Mouse (Mus musculus) left cerebral cortex, adult 8-10 months (tissue): ENCODE results near the gene Fbxo5. TPM values are rescaled to one million over a fixed set of nuclear protein-coding genes. Genes with fewer than 3 reads are reported as not detected.

Experiments used
- DNase-seq, 2 experiments: peaks; one replicate each; pipeline ENCODE4 v3.0.0; 2022; ENCODE audit warnings: low spot score in 2 of 2
- total RNA-seq, 4 experiments: library from RNA; stranded (reverse); gene quantifications; 2 replicates each; pipeline ENCODE4 v1.2.4; 2022

Fbxo5 gene
- 1 to 10 TPM; 1.1 to 2.3 (median 1.4) TPM for total RNA-seq

DNA sequence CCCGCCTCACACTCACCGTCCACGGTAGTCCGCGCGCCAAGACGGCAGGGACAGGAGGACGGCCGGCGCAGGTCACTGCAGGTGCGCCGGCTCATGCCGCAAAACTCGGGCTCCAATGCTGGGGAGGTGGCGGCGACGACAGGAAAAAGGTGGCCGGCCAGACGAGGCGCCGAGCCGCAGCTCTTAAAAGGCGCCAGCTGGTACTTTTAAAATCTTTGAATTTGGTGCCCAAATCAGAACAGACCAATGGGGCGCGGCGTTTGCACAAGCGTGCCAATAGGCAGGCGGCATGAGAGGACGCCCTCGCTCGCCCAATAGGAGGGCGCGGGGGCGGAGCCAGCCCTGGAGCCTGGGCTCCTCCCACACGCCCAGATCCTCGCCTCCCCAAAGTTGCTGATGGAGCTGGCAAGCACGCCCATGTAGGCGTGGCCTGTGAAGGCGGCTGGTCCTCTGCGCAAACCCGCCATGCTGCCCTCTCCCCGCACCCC lies at the start of gene Fbxo5:
Gene Fbxo5, minus strand, starts transcription at position 358 of the 488 bp plus-strand sequence.
- peak; percentile 88 to 100 for DNase-seq

DNA sequence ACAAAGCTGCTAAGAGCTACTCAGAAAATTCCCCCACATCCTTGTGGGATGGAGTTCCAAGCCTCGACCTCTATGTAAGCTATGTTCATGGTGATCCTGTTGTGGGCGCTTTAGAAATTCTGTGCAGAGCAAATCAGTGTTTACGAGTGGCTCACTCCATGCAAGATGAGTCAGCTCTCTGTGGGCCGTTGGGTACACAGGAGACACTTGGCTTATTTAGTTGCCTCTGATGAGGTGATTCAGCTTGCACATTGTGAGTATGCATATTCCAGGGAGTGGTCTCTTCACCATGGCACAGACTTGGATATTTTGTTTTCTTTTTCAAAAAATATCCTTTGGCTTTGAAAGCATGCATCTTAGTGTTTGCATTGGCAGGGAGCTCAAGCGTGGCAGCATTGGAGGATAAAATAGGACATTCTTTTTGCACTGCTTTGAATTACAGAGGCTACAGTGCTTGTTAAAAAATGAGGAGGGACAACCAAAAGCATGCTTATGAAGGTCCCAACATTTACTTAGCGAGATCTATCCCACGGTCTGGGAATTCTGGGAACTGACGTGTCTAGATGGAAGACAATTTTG lies 48.0 kb upstream of the Fbxo5 start:
- peak in 1 of 2 experiments; percentile 56 for DNase-seq

DNA sequence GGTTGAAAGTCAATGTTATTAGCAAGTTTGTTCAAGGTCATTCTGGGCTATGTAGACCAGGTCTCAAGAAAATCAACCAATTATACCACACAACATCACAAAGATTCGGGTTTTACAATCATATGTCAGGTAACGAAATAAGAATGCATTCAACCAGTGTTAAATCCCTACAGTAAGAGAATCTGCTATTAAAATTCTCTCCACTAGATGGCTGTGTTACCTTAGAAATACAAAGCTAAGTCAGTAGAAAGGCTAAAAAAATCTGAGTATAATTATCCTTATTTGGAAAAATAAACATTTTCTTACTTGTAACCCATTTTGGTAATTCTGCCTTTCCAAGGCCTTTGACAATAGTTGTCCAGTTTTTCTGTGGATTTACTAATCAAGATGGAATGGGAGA lies 41.5 kb upstream of the Fbxo5 start:
- DNase-seq: no peak

DNA sequence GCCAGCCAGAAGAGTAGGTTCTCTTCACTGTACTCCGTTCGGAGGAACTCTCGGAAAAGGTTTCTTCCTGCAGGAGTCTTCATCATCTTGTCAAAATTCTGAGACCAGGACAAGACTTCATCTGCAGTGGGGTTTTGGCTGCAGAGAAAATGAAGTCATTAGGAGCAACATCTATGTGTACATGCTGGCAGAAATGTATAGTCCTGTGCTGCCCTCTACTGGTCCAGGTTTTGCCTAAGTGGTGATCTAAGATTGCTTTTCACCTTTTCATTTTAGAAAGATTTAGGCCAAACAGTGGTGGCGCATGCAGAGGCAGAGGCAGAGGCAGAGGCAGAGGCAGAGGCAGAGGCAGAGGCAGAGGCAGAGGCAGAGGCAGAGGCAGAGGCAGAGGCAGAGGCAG lies 36.0 kb upstream of the Fbxo5 start:
- DNase-seq: no peak

DNA sequence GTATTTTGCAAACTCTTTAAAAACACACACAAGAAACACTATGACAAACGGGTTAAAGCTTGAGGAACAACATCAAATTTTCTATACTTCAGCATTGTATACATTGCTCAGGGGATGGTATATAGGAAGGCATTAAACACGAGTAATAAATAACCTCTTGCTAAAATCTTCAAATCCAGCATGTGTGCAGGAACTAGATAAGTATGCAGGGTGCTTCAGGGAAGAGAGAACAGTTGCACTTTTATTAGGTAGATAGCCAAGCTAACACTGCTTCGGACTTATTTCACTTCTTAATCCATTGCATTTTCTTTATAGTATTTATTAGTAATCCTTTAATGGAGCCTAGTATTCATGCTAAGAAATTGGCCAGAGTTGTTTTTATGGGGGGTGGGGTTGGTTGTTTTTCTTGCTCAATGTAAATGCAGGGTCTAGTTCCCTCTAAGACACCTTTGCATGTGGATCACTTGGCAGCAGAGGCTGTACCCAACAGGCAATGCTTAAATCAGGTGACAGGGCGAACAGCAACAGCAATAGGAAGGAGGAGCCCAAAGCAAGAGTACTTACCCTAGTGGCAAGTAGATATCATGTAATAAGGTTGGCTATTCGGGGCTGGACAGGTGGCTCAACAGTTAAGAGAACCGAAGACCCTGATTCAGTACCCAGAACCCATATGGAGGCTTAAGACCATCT lies 21.1 kb upstream of the Fbxo5 start:
- DNase-seq: no peak

DNA sequence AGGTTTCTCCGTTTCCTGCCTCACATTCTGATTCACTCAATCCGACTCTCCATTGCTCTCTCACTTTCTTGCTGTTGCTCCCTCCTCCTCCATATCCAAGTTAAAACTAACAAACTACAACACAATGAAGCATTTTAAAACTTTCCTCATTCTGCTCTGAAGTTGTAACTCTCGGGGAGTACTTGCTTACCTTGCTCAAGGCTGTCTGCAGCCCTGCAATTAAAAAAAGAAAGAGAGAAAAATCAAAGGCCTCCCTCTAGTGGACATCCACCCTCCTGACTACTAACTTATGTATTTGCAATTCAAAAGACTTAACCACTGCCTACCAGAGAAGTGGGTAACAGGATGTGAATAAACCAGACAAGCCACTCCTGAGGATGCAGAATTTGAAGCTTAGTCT lies 19.4 kb upstream of the Fbxo5 start:
- peak; percentile 12 to 28 for DNase-seq

DNA sequence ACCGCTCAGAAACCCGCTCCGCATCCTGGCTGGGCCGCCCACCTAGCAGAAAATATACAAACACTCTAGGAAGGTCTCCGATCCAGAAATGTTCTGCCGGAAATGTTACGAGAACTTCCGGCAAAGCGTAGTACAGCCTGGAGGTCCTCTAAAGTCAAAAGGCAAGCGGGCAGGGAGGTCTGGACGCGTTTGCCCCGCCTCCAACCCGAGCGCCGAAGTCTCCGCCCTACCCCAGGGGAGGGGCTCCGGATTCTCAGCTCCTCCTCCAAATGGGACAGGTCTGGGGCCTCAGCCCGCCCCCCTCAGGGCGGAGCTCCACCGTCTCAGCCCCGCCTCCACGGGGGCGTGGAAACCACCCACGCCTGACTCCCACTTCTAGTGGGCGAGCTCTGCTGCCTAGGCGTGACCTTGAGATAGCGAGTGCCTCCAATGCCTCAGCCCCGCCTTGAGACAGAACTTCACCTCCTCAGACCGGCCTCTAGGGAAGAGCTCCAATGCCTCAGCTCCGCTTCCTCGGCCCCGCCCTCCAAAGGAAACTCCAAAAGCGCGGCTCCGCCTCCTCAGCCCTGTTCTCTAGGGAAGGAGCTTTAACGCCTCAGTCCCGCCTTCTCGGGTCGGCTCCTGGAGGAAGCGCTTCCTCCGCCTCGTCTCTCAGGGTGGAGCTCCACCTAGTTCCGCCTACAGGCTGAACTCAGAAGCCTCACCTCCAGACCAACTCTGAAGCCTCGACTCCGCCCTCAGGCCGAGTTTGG lies 18.5 kb upstream of the Fbxo5 start, which contains the start of gene Mtrf1l:
Gene Mtrf1l, minus strand, starts transcription at position 171 of the 752 bp plus-strand sequence.
- DNase-seq: peak; percentile 89 to 94

DNA sequence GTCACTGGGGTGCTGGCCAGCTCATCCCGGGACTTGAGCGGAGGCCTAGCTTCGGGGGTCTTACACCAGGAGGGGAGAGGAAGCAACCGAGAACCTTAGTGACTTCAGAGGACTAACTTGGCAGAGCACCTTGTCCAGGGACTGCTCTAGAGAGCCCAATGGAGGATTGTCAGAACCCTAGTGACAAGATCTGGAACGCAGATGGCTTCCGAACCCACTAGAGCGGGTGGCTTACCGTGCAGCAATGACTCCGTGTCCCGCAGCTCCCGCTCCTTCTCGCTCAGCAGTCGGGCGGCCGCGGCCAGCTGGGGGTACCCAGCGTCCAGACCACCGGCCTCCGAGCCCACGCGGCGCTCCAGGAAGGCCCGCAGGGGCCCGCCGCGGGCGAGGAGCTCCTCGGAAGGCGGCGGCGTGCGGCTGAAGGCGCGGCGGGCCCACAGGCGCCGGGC lies 17.9 kb upstream of the Fbxo5 start:
- DNase-seq: no peak

DNA sequence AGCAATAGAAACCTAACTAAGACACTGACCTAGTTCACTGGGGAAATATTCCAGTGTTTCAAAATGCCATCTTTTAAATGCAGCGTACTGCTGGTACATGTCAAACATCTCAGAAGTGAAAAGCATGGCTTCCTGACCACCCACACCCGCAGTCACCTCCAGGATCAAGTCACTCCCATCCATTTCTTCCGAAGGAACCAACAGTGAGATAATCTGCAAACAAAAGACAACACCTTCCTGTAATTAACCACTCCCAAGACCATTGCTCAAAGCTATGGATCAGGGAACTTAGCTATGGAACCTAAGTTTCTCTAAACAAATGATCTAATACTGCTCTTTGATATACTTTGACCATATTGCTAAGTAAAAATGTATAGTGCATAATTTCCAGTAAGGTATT lies 13.4 kb upstream of the Fbxo5 start:
- no peak for DNase-seq

DNA sequence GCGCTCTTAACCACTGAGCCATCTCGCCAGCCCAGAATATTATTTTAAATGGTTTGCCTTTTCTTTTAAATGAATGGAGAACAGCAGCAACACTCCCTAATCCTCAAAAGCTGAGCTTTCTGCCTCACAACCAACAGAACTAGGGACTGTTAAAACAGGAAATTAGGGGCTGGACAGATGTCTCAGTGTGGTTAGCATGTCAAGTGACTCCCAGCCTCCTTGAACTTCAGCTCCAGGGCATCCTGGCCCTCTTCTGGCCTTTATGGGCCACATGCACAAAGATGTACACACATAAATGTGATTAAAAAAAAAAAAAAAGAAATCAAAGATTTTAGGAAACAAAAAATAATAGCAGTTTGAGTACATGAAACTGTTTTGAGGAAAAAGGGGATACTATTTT lies 10.6 kb upstream of the Fbxo5 start:
- DNase-seq: no peak

DNA sequence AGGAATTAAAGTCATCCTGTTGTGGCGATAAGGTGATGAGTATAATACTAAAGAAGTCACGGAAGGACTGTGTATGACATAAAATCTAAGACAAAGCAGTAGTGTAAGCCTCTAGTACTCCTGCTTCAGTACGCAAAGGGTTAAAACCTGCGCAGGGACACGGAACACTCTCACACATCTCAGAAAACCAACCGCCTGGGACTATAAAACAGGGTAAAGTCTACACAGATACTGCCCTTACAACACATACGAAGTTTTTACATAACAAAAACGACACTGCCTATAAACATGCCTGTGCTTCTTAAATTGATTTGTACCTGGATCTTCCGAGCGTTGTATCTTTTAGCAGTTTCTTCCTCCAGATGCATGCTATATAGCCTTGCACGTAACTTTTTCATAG lies 8.3 kb upstream of the Fbxo5 start:
- DNase-seq: no peak

DNA sequence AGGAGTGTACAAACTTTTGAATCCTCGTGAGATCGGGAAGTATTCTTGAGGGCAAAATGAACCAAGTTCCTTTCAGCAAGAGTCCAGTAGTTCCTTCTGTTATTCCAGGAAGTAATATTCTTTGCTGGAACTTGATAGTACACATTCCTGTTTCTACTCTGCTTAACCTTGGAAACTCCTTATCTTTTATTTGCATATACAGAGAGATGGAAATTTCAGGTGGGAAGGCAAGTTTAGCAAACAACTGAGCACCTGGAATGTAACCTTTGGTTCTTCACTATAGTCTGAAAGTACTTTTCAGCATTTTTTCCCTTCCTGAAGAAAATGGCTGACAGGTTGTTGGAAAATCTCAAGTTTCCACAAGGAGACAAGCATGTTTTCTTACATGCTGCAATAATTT lies 2.3 kb upstream of the Fbxo5 start:
- DNase-seq: no peak

DNA sequence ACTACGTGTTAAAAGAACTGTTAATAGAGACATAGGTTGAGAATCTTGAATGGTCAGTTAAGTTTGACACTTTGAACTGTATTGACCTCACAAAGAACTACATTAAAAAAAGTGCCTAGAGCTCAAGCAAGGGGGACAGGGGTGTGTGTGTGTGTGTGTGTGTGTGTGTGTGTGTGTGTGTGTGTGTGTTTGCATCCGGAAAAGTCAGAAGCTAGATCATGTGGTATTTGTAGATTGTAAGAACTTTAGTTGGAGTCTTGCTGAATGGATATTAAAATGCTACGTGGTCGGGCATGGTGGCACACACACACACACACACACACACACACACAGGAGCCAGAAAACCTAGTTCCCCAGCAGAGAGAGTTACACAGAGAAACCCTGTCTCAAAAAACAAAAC lies 1.6 kb upstream of the Fbxo5 start:
- no peak for DNase-seq

DNA sequence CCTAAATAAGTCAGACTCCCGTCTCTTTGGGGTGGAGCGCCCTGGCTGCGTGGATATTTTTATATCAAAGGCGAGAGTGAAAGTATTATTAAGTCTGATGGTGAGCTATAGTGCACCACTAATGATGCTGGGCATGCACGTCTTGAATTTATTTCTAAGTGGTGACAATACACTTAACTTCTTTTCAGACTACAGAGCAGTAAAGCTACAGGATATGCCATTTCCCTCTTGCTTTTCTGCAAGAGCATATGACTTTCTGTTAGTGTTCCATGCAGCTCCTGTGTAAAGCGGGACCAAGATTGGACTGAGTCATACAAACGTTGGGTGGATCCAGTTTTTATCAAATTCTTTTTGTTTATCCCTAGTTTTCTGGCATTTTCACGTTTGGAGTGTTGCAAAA lies 1.0 kb upstream of the Fbxo5 start:
- DNase-seq: no peak

DNA sequence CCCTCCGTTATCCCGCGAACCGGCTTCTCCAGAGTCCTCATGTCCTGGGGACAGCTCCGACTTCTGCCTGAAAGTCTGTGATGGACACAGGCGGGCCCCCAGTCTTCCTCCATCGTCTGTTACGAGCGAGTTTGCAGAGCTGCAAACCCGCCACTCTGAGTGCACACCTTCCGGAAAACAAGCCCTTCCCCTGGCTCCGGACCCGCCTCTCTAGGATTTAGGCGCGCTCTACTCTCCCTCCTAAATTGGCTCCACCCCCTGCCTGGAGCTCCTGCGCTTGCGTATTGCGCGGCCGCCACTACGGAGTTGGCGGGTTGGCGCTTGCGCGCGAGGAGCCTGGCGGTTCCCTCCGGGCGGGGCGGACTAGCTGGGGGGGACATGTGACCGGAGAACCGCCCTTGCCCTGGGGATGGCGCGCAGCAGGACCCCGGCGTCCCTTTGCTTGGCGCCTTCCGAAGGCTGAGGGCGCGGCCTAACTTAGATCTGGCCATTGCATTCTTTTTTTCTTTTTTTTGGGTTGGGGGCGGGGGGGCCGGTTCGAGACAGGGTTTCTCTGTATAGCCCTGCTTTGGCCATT lies 419 bp upstream of the Fbxo5 start:
- peak in 1 of 2 experiments; percentile 92 for DNase-seq

DNA sequence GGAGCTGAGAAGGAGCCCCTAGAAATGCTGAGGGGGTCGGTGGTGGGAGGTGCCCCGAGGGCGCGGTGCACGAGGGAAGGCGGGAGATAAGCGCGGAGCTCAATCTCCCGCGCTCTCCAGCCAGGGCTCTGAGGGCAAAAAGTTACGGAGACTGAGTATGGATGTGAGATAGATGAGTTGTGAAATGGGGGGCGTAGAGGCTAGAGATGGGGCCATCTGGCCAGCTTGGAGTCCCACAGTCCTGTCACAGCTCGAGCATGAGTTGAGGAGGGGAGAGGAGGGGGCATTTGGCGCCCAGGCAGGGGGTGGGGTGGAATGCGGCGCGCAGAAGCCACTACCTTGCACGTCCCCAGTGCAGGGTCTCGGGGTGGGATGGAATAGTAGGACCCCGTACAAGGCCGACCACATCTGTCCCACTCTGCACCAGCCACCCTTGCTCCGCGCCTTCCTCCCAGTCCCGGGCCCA lies 676 bp downstream of the Fbxo5 start:
- peak in 1 of 2 experiments; percentile 30 for DNase-seq

DNA sequence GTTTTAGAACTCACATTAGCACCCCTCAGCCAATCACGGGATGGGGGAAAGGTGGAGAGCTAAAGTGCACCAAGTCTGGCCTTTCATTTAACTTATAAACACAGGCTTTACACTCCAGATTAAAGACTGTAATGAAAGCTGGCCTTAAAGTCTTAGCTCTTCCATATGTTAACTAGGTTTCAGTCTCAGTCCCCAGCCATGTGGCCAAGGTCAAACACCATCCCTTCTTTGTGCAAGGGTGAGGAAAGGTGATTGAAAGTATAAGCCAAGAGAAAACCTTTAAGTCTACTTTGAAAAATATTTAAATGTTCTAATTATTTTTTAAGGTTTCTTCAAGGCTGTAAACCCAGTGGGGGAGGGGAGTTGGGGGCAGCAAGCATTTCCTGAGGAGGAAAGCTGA lies 1.7 kb downstream of the Fbxo5 start:
- no peak for DNase-seq

DNA sequence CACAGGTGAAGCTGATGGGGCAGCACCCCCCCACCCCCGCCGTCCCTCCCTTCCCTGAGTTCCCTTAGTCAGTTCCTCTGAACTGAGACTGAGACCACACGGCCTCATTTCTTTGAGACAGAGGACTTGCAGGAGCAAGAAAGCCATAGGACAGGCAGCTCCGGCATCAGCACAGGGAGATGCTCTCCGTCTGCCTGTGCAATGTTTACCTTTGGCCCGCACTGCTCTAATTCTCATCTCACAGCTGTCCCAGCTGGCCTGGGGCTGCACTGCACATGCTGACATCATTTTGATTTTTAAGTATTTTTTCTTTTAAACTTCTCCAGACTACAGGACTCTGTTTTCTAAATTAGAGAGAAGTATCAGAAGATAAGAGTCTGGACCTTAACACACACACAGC lies 2.5 kb downstream of the Fbxo5 start:
- DNase-seq: no peak

DNA sequence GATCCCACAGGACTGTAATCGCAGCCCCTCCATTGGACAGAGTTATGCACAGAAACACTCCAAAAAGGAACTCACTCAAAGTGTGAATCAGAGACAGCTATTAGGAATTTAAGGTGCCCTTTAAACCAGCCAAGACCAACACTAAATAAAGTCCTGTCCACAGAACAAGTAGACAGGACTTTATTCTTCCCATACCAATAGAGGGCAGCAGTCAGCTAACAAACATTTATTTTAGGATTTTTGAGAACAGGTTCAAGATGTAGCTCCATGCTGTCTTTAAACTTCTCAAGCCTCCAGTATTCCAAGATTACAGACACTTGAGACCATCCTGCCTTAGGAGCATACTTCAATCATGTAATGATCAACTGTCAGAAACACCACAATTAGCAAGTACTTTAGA lies 4.9 kb downstream of the Fbxo5 start:
- DNase-seq: no peak

DNA sequence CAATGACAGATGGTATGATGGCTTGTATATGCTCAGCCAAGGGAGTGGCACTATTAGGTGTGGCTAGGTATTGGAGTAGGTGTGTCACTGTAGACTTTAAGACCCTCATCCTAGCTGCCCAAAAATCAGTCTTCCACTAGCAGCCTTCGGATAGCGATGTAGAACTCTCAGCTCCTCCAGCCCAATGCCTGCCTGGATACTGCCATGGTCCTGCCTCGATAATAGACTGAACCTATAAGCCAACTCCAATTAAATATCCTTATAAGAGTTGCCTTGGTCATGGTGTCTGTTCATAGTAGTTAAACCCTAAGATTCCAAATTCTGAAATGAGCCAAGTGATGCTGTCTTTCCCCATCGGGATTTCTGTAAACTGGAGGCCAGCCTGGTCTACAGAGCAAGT lies 7.3 kb downstream of the Fbxo5 start:
- no peak for DNase-seq

DNA sequence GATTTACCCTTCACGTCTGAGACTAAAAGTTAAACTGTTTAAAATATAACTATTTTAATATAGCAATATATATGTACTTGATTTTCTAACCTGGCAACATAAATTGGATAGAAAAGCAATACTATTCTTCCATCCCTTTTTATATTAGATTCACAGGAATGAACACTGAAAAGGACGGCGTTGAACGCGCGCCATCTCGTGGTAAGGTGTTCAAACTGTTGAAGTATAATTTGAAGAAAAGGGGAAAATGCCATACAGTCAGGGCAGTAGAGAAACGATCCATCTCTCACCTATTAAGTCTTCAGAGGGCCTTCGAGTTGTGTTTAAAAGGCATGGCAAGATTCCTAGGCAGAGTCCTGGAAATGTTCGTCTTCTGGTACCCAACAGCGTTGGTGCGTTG lies 14.7 kb downstream of the Fbxo5 start:
- peak in 1 of 2 experiments; percentile 21 for DNase-seq

DNA sequence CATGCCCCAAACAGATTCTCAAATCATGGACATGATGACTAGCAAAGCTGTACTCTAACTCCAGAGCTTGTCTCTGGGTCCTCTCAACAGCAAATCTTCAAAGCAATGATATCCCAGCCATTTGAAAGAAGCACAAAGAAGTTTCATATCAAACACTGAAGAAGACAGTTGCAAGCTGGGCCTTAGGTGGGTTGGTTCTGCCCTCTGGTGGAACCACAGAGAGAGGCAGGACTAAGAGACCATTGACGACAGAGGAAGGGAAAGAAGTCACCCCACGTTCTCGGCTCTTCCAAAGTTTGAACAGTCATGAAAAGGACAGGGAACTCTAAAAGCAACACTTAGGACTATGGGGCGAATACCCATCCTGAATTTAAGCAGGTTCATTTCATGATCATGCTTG lies 18.5 kb downstream of the Fbxo5 start:
- no peak for DNase-seq
